Comparison of ENCODE assay signal across 15 mouse cellular contexts in genomic region chr2:146722351-146723025, GRCm38 (mm10).
DNase-seq lines count a peak whose midpoint lies in the region; ATAC-seq lines count a peak whose summit lies in the region.
"Had no signal": no experiment of that assay in that cellular context is flagged by ENCODE, and none has a peak within 500 bp of the region (broad histone marks: within the 10 kb centered on the region; RNA-seq: fewer than 3 reads in every experiment).

No protein-coding gene starts in this region.

- no peak overlapping the region for H3K27ac ChIP-seq in embryonic facial prominence, embryonic 10.5 days (replicated peaks)
- H3K27ac ChIP-seq in hindbrain, embryonic 12.5 days = peak overlapping the region; percentile 72
- H3K27ac ChIP-seq in midbrain, embryonic 13.5 days = peak overlapping the region; percentile 85
- no peak overlapping the region for H3K27ac ChIP-seq in kidney, embryonic 16.5 days (ENCODE audit: low read length)
- H3K27ac ChIP-seq: limb, embryonic 13.5 days had no signal

- no peaks in the 10 kb centered on the region for H3K9me3 ChIP-seq in embryonic facial prominence, embryonic 10.5 days
- no peaks in the 10 kb centered on the region for H3K9me3 ChIP-seq in hindbrain, embryonic 12.5 days (replicated peaks)
- H3K9me3 ChIP-seq in midbrain, embryonic 13.5 days = no peaks in the 10 kb centered on the region
- H3K9me3 ChIP-seq in kidney, embryonic 16.5 days (ENCODE audit: low read length) = no peaks in the 10 kb centered on the region
- H3K9me3 ChIP-seq: limb, embryonic 13.5 days had no signal

- intact Hi-C loops in left cerebral cortex, postnatal 36 days (cut with DNase I) = loop anchor here (5.0 kb wide), 1 partner anchor 115 kb away; no protein-coding TSS in a partner anchor

- 20% methylated on average over 8 of the region's 8 CpGs for WGBS in embryonic facial prominence, embryonic 10.5 days
- 15% methylated on average over 8 of the region's 8 CpGs for WGBS in hindbrain, embryonic 12.5 days
- WGBS in midbrain, embryonic 13.5 days = 3% methylated on average over 8 of the region's 8 CpGs
- 61% methylated on average over 8 of the region's 8 CpGs for WGBS in kidney, embryonic 16.5 days

- no peak overlapping the region for H3K9ac ChIP-seq in hindbrain, embryonic 12.5 days
- H3K9ac ChIP-seq in midbrain, embryonic 13.5 days (replicated peaks) = no peak overlapping the region
- no peak overlapping the region for H3K9ac ChIP-seq in kidney, embryonic 16.5 days (replicated peaks; ENCODE audit: low read length)
- H3K9ac ChIP-seq: limb, embryonic 13.5 days had no signal

- DNase-seq in ZHBTc4 (ENCODE audit: low read depth, low spot score) = peak; percentile 31
- DNase-seq in embryonic facial prominence, embryonic 10.5 days (ENCODE audit: low spot score) = peak; percentile 59
- no peak for DNase-seq in kidney, adult 9 months
- no peak for DNase-seq in layer of hippocampus, adult 11-12 months (ENCODE audit: low spot score)
- no peak for DNase-seq in left cerebral cortex, postnatal 36 days (ENCODE audit: low spot score in 2 of 2)
- DNase-seq: adrenal gland, postnatal 36 days; cerebellum, adult 8-10 months; heart, postnatal 36 days; kidney, postnatal 10 days had no signal

- no peaks in the 10 kb centered on the region for H3K36me3 ChIP-seq in embryonic facial prominence, embryonic 10.5 days (replicated peaks)
- no peaks in the 10 kb centered on the region for H3K36me3 ChIP-seq in hindbrain, embryonic 12.5 days
- H3K36me3 ChIP-seq in midbrain, embryonic 13.5 days = no peaks in the 10 kb centered on the region
- no peaks in the 10 kb centered on the region for H3K36me3 ChIP-seq in kidney, embryonic 16.5 days (ENCODE audit: insufficient read depth, low read length)
- H3K36me3 ChIP-seq: limb, embryonic 13.5 days had no signal

- peaks cover 50% of the 10 kb centered on the region for H3K4me1 ChIP-seq in embryonic facial prominence, embryonic 10.5 days
- H3K4me1 ChIP-seq in hindbrain, embryonic 12.5 days = peaks cover 30% of the 10 kb centered on the region
- H3K4me1 ChIP-seq in midbrain, embryonic 13.5 days (replicated peaks) = peaks cover 53% of the 10 kb centered on the region
- no peaks in the 10 kb centered on the region for H3K4me1 ChIP-seq in kidney, embryonic 16.5 days (ENCODE audit: insufficient read depth, low read length)

- H3K4me3 ChIP-seq in embryonic facial prominence, embryonic 10.5 days = no peak overlapping the region
- no peak overlapping the region for H3K4me3 ChIP-seq in hindbrain, embryonic 12.5 days
- no peak overlapping the region for H3K4me3 ChIP-seq in midbrain, embryonic 13.5 days (replicated peaks)
- H3K4me3 ChIP-seq in kidney, embryonic 16.5 days (ENCODE audit: low read length) = no peak overlapping the region
- H3K4me3 ChIP-seq: erythroblast, embryonic 14.5 days; limb, embryonic 13.5 days had no signal

- H3K4me2 ChIP-seq in hindbrain, embryonic 12.5 days (replicated peaks) = no peak overlapping the region
- no peak overlapping the region; the same call in 1 of the 2 replicates for H3K4me2 ChIP-seq in midbrain, embryonic 13.5 days (replicated peaks)
- no peak overlapping the region for H3K4me2 ChIP-seq in kidney, embryonic 16.5 days (replicated peaks; ENCODE audit: low read depth, low read length)
- H3K4me2 ChIP-seq: limb, embryonic 13.5 days had no signal

- ATAC-seq in hindbrain, embryonic 12.5 days (ENCODE audit: low FRiP score) = peak; percentile 51; the same call in 1 of the 2 replicates
- ATAC-seq in midbrain, embryonic 13.5 days = peak; percentile 16; the same call in 1 of the 2 replicates
- ATAC-seq in kidney, embryonic 16.5 days (ENCODE audit: low FRiP score, low TSS enrichment) = no peak

- H3K27me3 ChIP-seq in embryonic facial prominence, embryonic 10.5 days (replicated peaks; ENCODE audit: low read depth, poor library complexity, severe bottlenecking) = 0 out of 2 replicates have a peak, but pooled peaks cover 15% of the 10 kb centered on the region
- H3K27me3 ChIP-seq in hindbrain, embryonic 12.5 days = peaks cover 18% of the 10 kb centered on the region
- H3K27me3 ChIP-seq in midbrain, embryonic 13.5 days = peaks cover 48% of the 10 kb centered on the region
- no peaks in the 10 kb centered on the region for H3K27me3 ChIP-seq in kidney, embryonic 16.5 days (ENCODE audit: insufficient read depth, low read length)
- H3K27me3 ChIP-seq: CH12.LX; limb, embryonic 13.5 days had no signal

Comparison
In these comparisons a context has a peak if more than half of its experiments do, and no peak if none do; other contexts are left out.
1. DNase-seq: peak in ZHBTc4 (single experiment) and embryonic facial prominence, embryonic 10.5 days (single experiment); none in kidney, adult 9 months (single experiment), layer of hippocampus, adult 11-12 months (single experiment) and left cerebral cortex, postnatal 36 days (0 of 2).
2. H3K27ac ChIP-seq: peak in hindbrain, embryonic 12.5 days (single experiment) and midbrain, embryonic 13.5 days (single experiment); none in embryonic facial prominence, embryonic 10.5 days (single experiment) and kidney, embryonic 16.5 days (single experiment).